Mouse (Mus musculus) neural tube, embryonic 15.5 days (tissue): ENCODE results near the gene Sec22b. TPM values are rescaled to one million over a fixed set of nuclear protein-coding genes. Genes with fewer than 3 reads are reported as not detected.

Experiments
- ATAC-seq: fragments of 200-750 bp; cut with Nextera tagmentation; 2 replicates; pipeline ENCODE4 v1.8.0; 2017; ENCODE audit warnings: mild to moderate bottlenecking, moderate TSS enrichment, moderate library complexity; ENCODE audit not compliant: low FRiP score
- H3K27ac ChIP-seq: fragments of 300-500 bp; sonication (generic); replicated peaks from 2 replicates; pipeline ENCODE4 v1.5.1; 2015; ENCODE audit warnings: mild to moderate bottlenecking, inconsistent platforms
- H3K27me3 ChIP-seq: fragments of 300-500 bp; sonication (generic); replicated peaks from 2 replicates; pipeline ENCODE4 v1.6.1; 2015; ENCODE audit warnings: inconsistent platforms
- H3K36me3 ChIP-seq: fragments of 300-500 bp; sonication (generic); 2 replicates; pipeline ENCODE4 v1.6.1; 2015; ENCODE audit warnings: inconsistent platforms
- H3K4me1 ChIP-seq: fragments of 300-500 bp; sonication (generic); 2 replicates; pipeline ENCODE4 v1.6.1; 2015; ENCODE audit warnings: inconsistent platforms
- H3K4me2 ChIP-seq: fragments of 300-500 bp; sonication (generic); 2 replicates; pipeline ENCODE4 v1.6.1; 2015; ENCODE audit warnings: inconsistent platforms, mild to moderate bottlenecking, moderate library complexity
- H3K4me3 ChIP-seq: fragments of 300-500 bp; sonication (generic); replicated peaks from 2 replicates; pipeline ENCODE4 v1.5.1; 2015; ENCODE audit warnings: mild to moderate bottlenecking, inconsistent platforms
- H3K9ac ChIP-seq: fragments of 300-500 bp; sonication (generic); replicated peaks from 2 replicates; pipeline ENCODE4 v1.6.1; 2015; ENCODE audit warnings: mild to moderate bottlenecking, inconsistent platforms
- H3K9me3 ChIP-seq: fragments of 300-500 bp; sonication (generic); replicated peaks from 2 replicates; pipeline ENCODE4 v1.6.1; 2016; ENCODE audit warnings: inconsistent platforms
- WGBS: fragments of 180-500 bp; shearing (Covaris S2); methylation state at CpG from one replicate; pipeline ENCODE4 v1.1.7; 2015; ENCODE audit warnings: mixed read lengths; 5-methylcytosine and 5-hydroxymethylcytosine counted together
- polyA plus RNA-seq: library from polyadenylated mRNA; unstranded; fragments of >200 nt; fragmentation: Nextera tagmentation; extraction: Ambion mirVana; gene quantifications from 2 replicates; pipeline ENCODE4 v1.2.1, GENCODE M21; 2015

The Sec22b gene
- polyA plus RNA-seq, 1 experiment from 2014 or later, result 93.9 TPM

DNA sequence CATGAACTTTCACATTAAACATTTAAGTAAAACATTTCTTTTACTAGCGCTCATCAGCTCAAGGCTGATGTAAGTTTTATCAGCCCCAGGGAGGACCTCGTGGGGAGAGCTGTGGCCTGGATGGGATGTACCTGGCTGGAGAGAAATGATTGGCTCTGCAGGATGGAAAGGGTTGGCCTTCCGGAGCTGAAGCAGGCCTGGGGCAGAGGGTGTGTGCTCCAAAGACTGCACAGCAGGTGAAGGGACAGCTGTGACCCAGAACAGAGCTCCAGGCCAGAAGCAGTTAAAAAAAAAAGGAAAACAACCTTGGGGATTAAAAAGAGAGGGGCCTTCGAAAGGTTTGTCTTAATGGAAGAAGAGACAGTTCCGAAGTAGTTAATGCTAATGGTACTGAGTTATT, 26.2 kb upstream of the Sec22b start:
- H3K9me3 ChIP-seq, result no peaks in the 10 kb centered on the region
- H3K27me3 ChIP-seq, result 0 out of 2 replicates have a peak, but pooled peaks cover under 1% of the 10 kb centered on the region
- H3K9ac ChIP-seq, result no peak overlapping the region
- H3K36me3 ChIP-seq, result no peaks in the 10 kb centered on the region
- no peak overlapping the region for H3K4me2 ChIP-seq
- 31% methylated on average over 5 of the region's 5 CpGs for WGBS
- peaks cover 4% of the 10 kb centered on the region for H3K4me1 ChIP-seq
- no peak overlapping the region for H3K4me3 ChIP-seq
- no peak for ATAC-seq
- no peak overlapping the region for H3K27ac ChIP-seq

- 7% methylated on average over 8 of the region's 8 CpGs for WGBS
- no peak for ATAC-seq
- Histone ChIP-seq H3K9ac (no peak overlapping the region), H3K36me3 (no peaks in the 10 kb centered on the region), H3K4me3 (no peak overlapping the region), H3K4me1 (peaks cover 4% of the 10 kb centered on the region), H3K27ac (no peak overlapping the region), H3K27me3 (no peaks in the 10 kb centered on the region), H3K4me2 (no peak overlapping the region), H3K9me3 (no peaks in the 10 kb centered on the region)
Observed at GRCm38 (mm10) chr3:97876259-97876658, 24.7 kb upstream of the Sec22b start.

DNA sequence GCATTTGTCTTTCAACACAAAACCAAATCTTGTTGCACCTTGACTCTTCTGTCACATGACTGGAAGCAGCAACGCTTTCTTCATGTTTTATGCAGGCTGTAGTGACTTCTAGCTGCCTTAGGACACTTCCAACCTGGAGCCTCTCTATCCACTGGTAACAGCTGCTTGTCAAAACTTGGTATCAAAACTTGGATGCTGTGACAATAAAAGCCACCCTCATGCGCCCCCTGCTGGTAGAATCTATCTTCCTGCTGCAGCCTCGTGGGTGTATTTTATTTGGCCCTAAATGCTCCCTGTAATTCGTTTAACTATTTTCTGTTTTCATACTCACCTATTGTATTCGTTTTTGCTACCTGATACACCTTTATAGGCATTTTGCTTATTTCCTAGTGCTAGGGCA, 21.8 kb upstream of the Sec22b start:
- no peak overlapping the region for H3K9ac ChIP-seq
- no peak overlapping the region for H3K4me2 ChIP-seq
- no peaks in the 10 kb centered on the region for H3K36me3 ChIP-seq
- H3K4me3 ChIP-seq, result no peak overlapping the region
- no peaks in the 10 kb centered on the region for H3K9me3 ChIP-seq
- H3K4me1 ChIP-seq, result peaks cover 4% of the 10 kb centered on the region
- no peaks in the 10 kb centered on the region for H3K27me3 ChIP-seq
- ATAC-seq, result no peak
- 18% methylated on average over 5 of the region's 5 CpGs for WGBS
- H3K27ac ChIP-seq, result no peak overlapping the region

DNA sequence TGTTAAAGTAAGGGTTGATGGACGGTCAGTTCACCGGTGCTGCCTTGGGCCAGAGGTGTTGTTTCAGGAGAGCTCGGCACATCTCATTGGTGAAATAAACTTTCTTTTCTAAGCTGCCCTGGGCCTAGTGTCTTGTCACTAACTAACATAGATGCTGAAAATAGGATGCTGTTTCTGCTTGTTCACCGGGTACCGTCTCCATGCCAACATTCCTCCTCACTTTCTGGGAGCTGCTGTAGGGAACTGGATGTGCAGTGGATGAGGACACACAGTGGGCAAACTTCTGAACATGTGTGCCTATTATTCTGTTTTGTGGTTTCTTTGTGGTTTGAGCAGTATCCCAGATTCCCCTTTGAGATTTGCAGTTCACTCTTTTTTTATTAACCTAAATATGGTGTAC, 19.4 kb upstream of the Sec22b start:
- 96% methylated on average over 5 of the region's 5 CpGs for WGBS
- no peak for ATAC-seq
- peaks cover under 1% of the 10 kb centered on the region for H3K4me1 ChIP-seq
- no peak overlapping the region for H3K27ac ChIP-seq
- H3K9ac ChIP-seq, result no peak overlapping the region
- no peak overlapping the region for H3K4me2 ChIP-seq
- no peaks in the 10 kb centered on the region for H3K36me3 ChIP-seq
- H3K4me3 ChIP-seq, result no peak overlapping the region
- no peaks in the 10 kb centered on the region for H3K27me3 ChIP-seq
- H3K9me3 ChIP-seq, result no peaks in the 10 kb centered on the region

DNA sequence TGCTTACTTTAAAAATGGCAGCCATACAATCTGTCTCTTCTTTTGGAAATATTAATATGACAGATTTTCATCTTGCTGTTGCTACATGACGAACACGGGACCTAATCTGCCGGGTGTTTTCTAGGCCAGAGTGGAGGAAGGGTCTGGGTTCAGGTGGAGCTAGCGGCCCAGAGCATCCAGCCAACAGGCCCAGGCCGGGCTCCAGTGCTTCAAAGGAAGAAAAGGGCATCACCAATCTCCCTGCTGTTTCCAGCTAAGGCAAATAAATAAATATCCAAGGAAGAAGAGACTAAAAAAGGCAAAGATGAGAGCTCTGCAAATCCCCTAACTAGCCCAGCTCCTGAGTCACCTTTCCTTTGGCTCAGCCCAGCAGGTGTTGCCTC, 13.2 kb upstream of the Sec22b start:
- H3K9me3 ChIP-seq, result no peaks in the 10 kb centered on the region
- peaks cover 10% of the 10 kb centered on the region; the same call in 1 of the 2 replicates for H3K27me3 ChIP-seq
- peak overlapping the region; percentile 91 for H3K27ac ChIP-seq
- peaks cover 9% of the 10 kb centered on the region; the same call in 1 of the 2 replicates for H3K4me1 ChIP-seq
- H3K4me3 ChIP-seq, result peak overlapping the region; percentile 54
- 56% methylated on average over 5 of the region's 5 CpGs for WGBS
- peak overlapping the region; percentile 79 for H3K9ac ChIP-seq
- peak overlapping the region; percentile 73 for H3K4me2 ChIP-seq
- H3K36me3 ChIP-seq, result no peaks in the 10 kb centered on the region
- peak; percentile 55 for ATAC-seq

DNA sequence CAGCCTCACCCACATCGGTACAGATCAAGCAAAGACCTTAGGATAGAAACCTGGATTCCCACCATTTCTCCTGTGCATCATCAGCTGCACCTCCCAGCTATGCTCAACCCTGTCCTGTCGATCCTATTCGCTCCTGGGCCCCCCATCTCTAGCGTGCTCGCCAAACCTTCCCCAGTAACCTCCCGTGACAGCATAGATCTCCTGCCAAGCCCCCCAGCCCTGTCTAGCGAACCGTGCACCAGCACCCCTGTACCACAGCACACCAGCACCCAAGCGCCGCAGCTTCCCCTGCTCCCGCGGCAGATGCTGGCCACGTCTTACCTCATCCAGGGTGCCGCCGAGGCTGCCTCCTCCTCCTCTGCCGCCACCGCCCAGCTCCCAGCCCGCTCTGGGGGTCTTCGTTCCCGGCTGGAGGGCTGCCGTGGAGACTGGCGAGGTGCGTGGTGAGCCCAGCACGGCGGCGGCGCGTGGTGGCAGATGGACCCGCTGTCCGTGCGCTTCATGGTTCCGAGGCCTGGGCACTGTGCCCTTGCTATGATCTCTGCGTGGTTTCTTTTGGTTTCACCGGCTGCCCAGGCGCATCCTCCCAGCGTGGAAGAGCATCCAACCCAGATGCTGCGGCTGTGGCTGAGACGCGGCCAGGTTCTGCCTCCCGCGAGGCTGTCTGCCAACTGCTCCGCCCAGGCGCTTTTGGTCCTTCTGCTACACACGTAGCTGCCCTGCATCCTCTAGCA, 12.7 kb upstream of the Sec22b start, which contains the start of gene Pde4dip:
TSS of gene Pde4dip (minus strand) at position 540 of the 734 bp plus-strand sequence.
- peaks cover 9% of the 10 kb centered on the region; the same call in 1 of the 2 replicates for H3K4me1 ChIP-seq
- H3K4me2 ChIP-seq, result peak within 1 kb of the TSS; percentile 73
- peaks cover 10% of the 10 kb centered on the region; the same call in 1 of the 2 replicates for H3K27me3 ChIP-seq
- no peaks in the 10 kb centered on the region for H3K36me3 ChIP-seq
- peak within 1 kb of the TSS; percentile 54 for H3K4me3 ChIP-seq
- under 1% methylated on average over 44 of the region's 44 CpGs for WGBS
- peak within 1 kb of the TSS; percentile 91 for H3K27ac ChIP-seq
- peak; percentile 89 for ATAC-seq
- no peaks in the 10 kb centered on the region for H3K9me3 ChIP-seq
- peak within 1 kb of the TSS; percentile 79 for H3K9ac ChIP-seq

- ATAC-seq, result no peak
- 79% methylated on average over 6 of the region's 6 CpGs for WGBS
Observed at GRCm38 (mm10) chr3:97890205-97890604, 10.8 kb upstream of the Sec22b start.

DNA sequence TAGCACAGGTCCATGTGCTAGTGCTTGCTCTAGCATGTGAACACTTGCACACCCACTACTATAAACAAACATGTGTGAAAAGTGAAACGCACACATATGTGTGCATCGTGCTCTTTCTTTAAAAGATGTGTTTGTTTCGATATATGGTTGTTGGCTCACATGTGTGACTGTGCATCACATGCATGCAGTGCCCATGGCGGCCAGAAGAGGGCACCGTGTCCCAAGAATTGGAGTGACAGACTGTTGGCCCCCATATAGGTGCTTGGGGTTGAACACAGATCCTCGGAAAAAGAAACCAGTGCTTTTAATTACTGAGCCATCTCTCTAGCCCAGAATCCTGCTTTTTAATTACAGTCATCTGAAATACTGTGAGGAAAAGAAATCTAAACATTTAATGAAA, 6.3 kb upstream of the Sec22b start:
- Histone ChIP-seq H3K36me3 (no peaks in the 10 kb centered on the region), H3K27me3 (peaks cover 9% of the 10 kb centered on the region; the same call in 1 of the 2 replicates), H3K9ac (no peak overlapping the region), H3K4me1 (no peaks in the 10 kb centered on the region), H3K4me3 (no peak overlapping the region), H3K4me2 (no peak overlapping the region), H3K27ac (no peak overlapping the region), H3K9me3 (no peaks in the 10 kb centered on the region)
- WGBS, result 51% methylated on average over 6 of the region's 6 CpGs
- no peak for ATAC-seq

More at GRCm38 (mm10) chr3:97890205-97890604, 10.8 kb upstream of the Sec22b start:
- no peak overlapping the region for H3K27ac ChIP-seq
- H3K9ac ChIP-seq, result no peak overlapping the region
- no peak overlapping the region for H3K4me2 ChIP-seq
- peaks cover 10% of the 10 kb centered on the region; the same call in 1 of the 2 replicates for H3K27me3 ChIP-seq
- no peak overlapping the region for H3K4me3 ChIP-seq
- H3K9me3 ChIP-seq, result no peaks in the 10 kb centered on the region
- H3K36me3 ChIP-seq, result no peaks in the 10 kb centered on the region
- H3K4me1 ChIP-seq, result peaks cover 9% of the 10 kb centered on the region; the same call in 1 of the 2 replicates

DNA sequence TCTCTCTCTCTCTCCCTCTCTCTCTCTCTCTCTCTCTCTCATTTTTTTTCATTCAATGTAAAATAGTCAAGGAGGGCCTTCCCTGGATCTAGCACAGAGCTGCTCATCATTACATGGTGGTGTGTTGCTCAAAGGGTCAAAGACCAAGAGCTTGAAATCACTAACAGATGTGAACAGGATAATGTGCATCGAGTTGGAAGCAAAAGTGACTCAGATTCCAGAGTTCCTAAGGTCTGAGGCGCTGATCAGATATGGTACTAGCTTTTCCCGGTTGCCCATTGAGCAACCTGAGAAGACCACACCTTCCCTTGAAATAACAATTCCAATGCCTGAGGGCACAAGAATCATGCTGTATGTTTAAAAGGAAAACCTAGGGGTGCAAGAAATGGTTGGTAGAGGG, 2.6 kb upstream of the Sec22b start:
- Histone ChIP-seq H3K27me3 (no peaks in the 10 kb centered on the region), H3K9ac (no peak overlapping the region), H3K36me3 (no peaks in the 10 kb centered on the region), H3K4me1 (peaks cover 23% of the 10 kb centered on the region), H3K4me3 (no peak overlapping the region), H3K27ac (no peak overlapping the region), H3K9me3 (no peaks in the 10 kb centered on the region), H3K4me2 (no peak overlapping the region)
- ATAC-seq, result no peak
- WGBS, result 80% methylated on average over 3 of the region's 3 CpGs

GRCm38 (mm10) chr3:97901586-97901985, 596 bp downstream of the Sec22b start:
- H3K4me2 ChIP-seq, result peak overlapping the region; percentile 78

GRCm38 (mm10) chr3:97909737-97910136, 8.7 kb downstream of the Sec22b start:
- WGBS, result 75% methylated on average over 2 of the region's 2 CpGs
- Histone ChIP-seq H3K4me3 (no peak overlapping the region), H3K27me3 (no peaks in the 10 kb centered on the region), H3K27ac (no peak overlapping the region), H3K4me2 (no peak overlapping the region), H3K4me1 (no peaks in the 10 kb centered on the region), H3K9ac (no peak overlapping the region), H3K36me3 (peaks cover 28% of the 10 kb centered on the region), H3K9me3 (no peaks in the 10 kb centered on the region)
- ATAC-seq, result no peak

More at GRCm38 (mm10) chr3:97901586-97901985, 596 bp downstream of the Sec22b start:
- H3K4me3 ChIP-seq, result peak overlapping the region; percentile 99
- peak overlapping the region; percentile 72; the same call in 1 of the 2 replicates for H3K27ac ChIP-seq
- H3K9me3 ChIP-seq, result no peaks in the 10 kb centered on the region
- H3K4me1 ChIP-seq, result peaks cover 26% of the 10 kb centered on the region
- H3K9ac ChIP-seq, result peak overlapping the region; percentile 95
- H3K36me3 ChIP-seq, result no peaks in the 10 kb centered on the region
- 24% methylated on average over 5 of the region's 5 CpGs for WGBS
- no peaks in the 10 kb centered on the region for H3K27me3 ChIP-seq
- ATAC-seq, result no peak; the same call in 1 of the 2 replicates

DNA sequence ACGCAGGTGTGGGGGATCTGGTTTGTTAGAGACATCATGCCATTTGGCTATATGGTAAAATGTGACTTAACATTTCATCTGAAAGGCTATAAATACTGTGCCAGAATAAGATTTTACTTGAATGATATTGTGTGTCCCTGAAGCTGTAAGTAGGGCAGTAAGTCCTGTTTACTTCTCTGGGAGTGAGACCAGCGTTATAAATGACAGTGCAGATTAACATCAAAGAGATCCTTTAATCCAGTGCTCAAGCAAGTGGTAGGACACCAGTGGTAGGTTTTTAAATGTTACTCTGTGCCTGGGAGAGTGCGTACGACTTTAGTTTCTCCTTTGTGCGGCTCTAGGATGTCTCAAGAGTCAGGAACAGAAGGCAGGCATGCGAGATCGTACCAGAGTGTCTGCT, 10.1 kb downstream of the Sec22b start:
- peaks cover 29% of the 10 kb centered on the region for H3K36me3 ChIP-seq
- WGBS, result 94% methylated on average over 7 of the region's 7 CpGs
- H3K4me3 ChIP-seq, result no peak overlapping the region
- H3K27ac ChIP-seq, result no peak overlapping the region
- H3K4me1 ChIP-seq, result no peaks in the 10 kb centered on the region
- no peak overlapping the region for H3K9ac ChIP-seq
- H3K9me3 ChIP-seq, result no peaks in the 10 kb centered on the region
- no peaks in the 10 kb centered on the region for H3K27me3 ChIP-seq
- no peak for ATAC-seq
- no peak overlapping the region for H3K4me2 ChIP-seq
